Mouse (Mus musculus) stomach, embryonic 16.5 days (tissue): Measurements from ENCODE around the gene Olfr1137. TPM values are rescaled to one million over a fixed set of nuclear protein-coding genes. Genes with fewer than 3 reads are reported as not detected.

Experiments used
- ATAC-seq: fragments of 200-750 bp; cut with Nextera tagmentation; 2 replicates; pipeline ENCODE4 v1.8.0; 2017; ENCODE audit warnings: moderate number of reproducible peaks, moderate TSS enrichment; ENCODE audit not compliant: insufficient read depth, low FRiP score
- H3K27ac ChIP-seq: fragments of 300-500 bp; sonication (generic); 2 replicates; pipeline ENCODE4 v1.5.1; 2014; ENCODE audit warnings: low read length
- H3K27me3 ChIP-seq: fragments of 300-500 bp; sonication (generic); 2 replicates; pipeline ENCODE4 v1.6.1; 2014; ENCODE audit warnings: low read length, control low read depth, mixed read lengths; ENCODE audit not compliant: control insufficient read depth, insufficient read depth
- H3K36me3 ChIP-seq: fragments of 300-500 bp; sonication (generic); 2 replicates; pipeline ENCODE4 v1.6.1; 2014; ENCODE audit warnings: low read length; ENCODE audit not compliant: control insufficient read depth, insufficient read depth
- H3K4me1 ChIP-seq: fragments of 300-500 bp; sonication (generic); 2 replicates; pipeline ENCODE4 v1.6.1; 2014; ENCODE audit warnings: low read length, control low read depth, mixed read lengths; ENCODE audit not compliant: control insufficient read depth, insufficient read depth
- H3K4me2 ChIP-seq: fragments of 300-500 bp; sonication (generic); 2 replicates; pipeline ENCODE4 v1.6.1; 2014; ENCODE audit warnings: low read depth, low read length, mixed read lengths
- H3K4me3 ChIP-seq: fragments of 300-500 bp; sonication (generic); replicated peaks from 2 replicates; pipeline ENCODE4 v1.5.1; 2014; ENCODE audit warnings: mild to moderate bottlenecking, low read length
- H3K9ac ChIP-seq: fragments of 300-500 bp; sonication (generic); 2 replicates; pipeline ENCODE4 v1.6.1; 2014; ENCODE audit warnings: low read length
- H3K9me3 ChIP-seq: fragments of 300-500 bp; sonication (generic); replicated peaks from 2 replicates; pipeline ENCODE4 v1.6.1; 2016; ENCODE audit warnings: low read length, control low read depth; ENCODE audit not compliant: control insufficient read depth
- whole genome bisulfite sequencing: fragments of 180-500 bp; shearing (Covaris S2); extraction: QIAGEN DNeasy Blood & Tissue Kit; methylation state at CpG from one replicate; pipeline ENCODE4 v1.1.7; 2014; 5-methylcytosine and 5-hydroxymethylcytosine counted together
- polyA plus RNA-seq: library from polyadenylated mRNA; unstranded; fragments of >200 nt; fragmentation: Nextera tagmentation; extraction: Ambion mirVana; gene quantifications from 2 replicates; pipeline ENCODE4 v1.2.1, GENCODE M21; 2015

Gene Olfr1137
- polyA plus RNA-seq, result not detected in 2 replicates

- Histone ChIP-seq H3K4me3 (no peak within 1 kb of the TSS), H3K4me2 (no peak within 1 kb of the TSS), H3K27ac (no peak within 1 kb of the TSS), H3K9me3 (no peaks in the 10 kb centered on the region), H3K27me3 (no peaks in the 10 kb centered on the region), H3K9ac (no peak within 1 kb of the TSS), H3K36me3 (no peaks in the 10 kb centered on the region), H3K4me1 (no peaks in the 10 kb centered on the region)
- ATAC-seq, result no peak
Observed at GRCm38 (mm10) chr2:87713079-87713478, at the start of gene Olfr1137. Gene Olfr1137, minus strand, starts transcription at chr2:87713179.

GRCm38 (mm10) chr2:87753891-87754290 is 40.9 kb upstream of the Olfr1137 start, which contains the start of gene Olfr1141:
Gene Olfr1141, minus strand, starts transcription at chr2:87753991.
- H3K4me3 ChIP-seq, result no peak within 1 kb of the TSS
- H3K4me2 ChIP-seq, result no peak within 1 kb of the TSS
- no peaks in the 10 kb centered on the region for H3K4me1 ChIP-seq
- H3K27me3 ChIP-seq, result no peaks in the 10 kb centered on the region
- WGBS, result 89% methylated on average over 1 of the region's 1 CpGs
- H3K27ac ChIP-seq, result no peak within 1 kb of the TSS
- H3K36me3 ChIP-seq, result no peaks in the 10 kb centered on the region
- no peaks in the 10 kb centered on the region for H3K9me3 ChIP-seq
- no peak within 1 kb of the TSS for H3K9ac ChIP-seq
- no peak for ATAC-seq

GRCm38 (mm10) chr2:87743452-87743851 is 30.5 kb upstream of the Olfr1137 start, which contains the start of gene Olfr1140:
Gene Olfr1140, plus strand, starts transcription at chr2:87743752.
- H3K4me2 ChIP-seq, result no peak within 1 kb of the TSS
- WGBS, result 78% methylated on average over 3 of the region's 3 CpGs
- no peak within 1 kb of the TSS for H3K4me3 ChIP-seq
- no peak within 1 kb of the TSS for H3K9ac ChIP-seq
- no peak within 1 kb of the TSS for H3K27ac ChIP-seq
- no peaks in the 10 kb centered on the region for H3K9me3 ChIP-seq
- ATAC-seq, result no peak
- H3K36me3 ChIP-seq, result no peaks in the 10 kb centered on the region
- no peaks in the 10 kb centered on the region for H3K27me3 ChIP-seq
- H3K4me1 ChIP-seq, result no peaks in the 10 kb centered on the region

- H3K4me3 ChIP-seq, result no peak within 1 kb of the TSS
- H3K4me1 ChIP-seq, result no peaks in the 10 kb centered on the region
- ATAC-seq, result no peak
- H3K27ac ChIP-seq, result no peak within 1 kb of the TSS
- no peaks in the 10 kb centered on the region for H3K9me3 ChIP-seq
- H3K9ac ChIP-seq, result no peak within 1 kb of the TSS
- 84% methylated on average over 1 of the region's 1 CpGs for WGBS
- no peak within 1 kb of the TSS for H3K4me2 ChIP-seq
- H3K27me3 ChIP-seq, result no peaks in the 10 kb centered on the region
- no peaks in the 10 kb centered on the region for H3K36me3 ChIP-seq
Observed at GRCm38 (mm10) chr2:87739878-87740277, 26.9 kb upstream of the Olfr1137 start, which contains the start of gene Olfr1138. Gene Olfr1138, minus strand, starts transcription at chr2:87739978.

- Histone ChIP-seq H3K9me3 (no peaks in the 10 kb centered on the region), H3K4me2 (no peak within 1 kb of the TSS), H3K4me1 (no peaks in the 10 kb centered on the region), H3K4me3 (no peak within 1 kb of the TSS), H3K9ac (no peak within 1 kb of the TSS), H3K27ac (no peak within 1 kb of the TSS), H3K36me3 (no peaks in the 10 kb centered on the region), H3K27me3 (no peaks in the 10 kb centered on the region)
- ATAC-seq, result no peak
Observed at GRCm38 (mm10) chr2:87693847-87694246, 19.1 kb downstream of the Olfr1137 start, which contains the start of gene Olfr1136. Gene Olfr1136, minus strand, starts transcription at chr2:87693947.

GRCm38 (mm10) chr2:87673564-87673963 is 39.4 kb downstream of the Olfr1137 start, which contains the start of gene Olfr1135:
Gene Olfr1135, minus strand, starts transcription at chr2:87673664.
- ATAC-seq, result no peak
- Histone ChIP-seq H3K36me3 (no peaks in the 10 kb centered on the region), H3K9ac (no peak within 1 kb of the TSS), H3K27ac (no peak within 1 kb of the TSS), H3K9me3 (no peaks in the 10 kb centered on the region), H3K4me1 (no peaks in the 10 kb centered on the region), H3K4me2 (no peak within 1 kb of the TSS), H3K4me3 (no peak within 1 kb of the TSS), H3K27me3 (no peaks in the 10 kb centered on the region)
- 13% methylated on average over 1 of the region's 1 CpGs for WGBS

Other genes with a start within 250 kb of the Olfr1137 start
- gene Pramel7, start 216.1 kb downstream of the Olfr1137 start, polyA plus RNA-seq, result not detected in 2 replicates
- gene Pramel6, start 206.6 kb downstream of the Olfr1137 start, polyA plus RNA-seq, result not detected in 2 replicates
- gene Olfr153, start 181.4 kb downstream of the Olfr1137 start, polyA plus RNA-seq, result not detected in 2 replicates
- not detected in 2 replicates for gene Olfr1128, start 167.6 kb downstream of the Olfr1137 start, polyA plus RNA-seq
- gene Olfr1129, start 139.3 kb downstream of the Olfr1137 start, polyA plus RNA-seq, result not detected in 2 replicates
- gene Olfr1130, start 107.0 kb downstream of the Olfr1137 start, polyA plus RNA-seq, result not detected in 2 replicates
- not detected in 2 replicates for gene Olfr1131, start 86.1 kb downstream of the Olfr1137 start, polyA plus RNA-seq
- not detected in 2 replicates for gene Olfr1132, start 75.6 kb downstream of the Olfr1137 start, polyA plus RNA-seq
- gene Olfr1133, start 65.8 kb downstream of the Olfr1137 start, polyA plus RNA-seq, result not detected in 2 replicates
- not detected in 2 replicates for gene Olfr1134, start 54.7 kb downstream of the Olfr1137 start, polyA plus RNA-seq
- gene Olfr1135, start 39.5 kb downstream of the Olfr1137 start, polyA plus RNA-seq, result not detected in 2 replicates
- gene Olfr1136, start 19.2 kb downstream of the Olfr1137 start, polyA plus RNA-seq, result not detected in 2 replicates
- not detected in 2 replicates for gene Olfr1138, start 26.8 kb upstream of the Olfr1137 start, polyA plus RNA-seq
- gene Olfr1140, start 30.6 kb upstream of the Olfr1137 start, polyA plus RNA-seq, result not detected in 2 replicates
- not detected in 2 replicates for gene Olfr1141, start 40.8 kb upstream of the Olfr1137 start, polyA plus RNA-seq
- not detected in 2 replicates for gene Olfr152, start 66.3 kb upstream of the Olfr1137 start, polyA plus RNA-seq
- gene Olfr1143, start 87.4 kb upstream of the Olfr1137 start, polyA plus RNA-seq, result not detected in 2 replicates
- gene Olfr1145, start 96.6 kb upstream of the Olfr1137 start, polyA plus RNA-seq, result not detected in 2 replicates
- not detected in 2 replicates for gene Olfr1148, start 117.4 kb upstream of the Olfr1137 start, polyA plus RNA-seq
- not detected in 2 replicates for gene Olfr1150-ps1, start 130.8 kb upstream of the Olfr1137 start, polyA plus RNA-seq
- gene Olfr1151, start 142.7 kb upstream of the Olfr1137 start, polyA plus RNA-seq, result not detected in 2 replicates
- gene Olfr1152, start 153.3 kb upstream of the Olfr1137 start, polyA plus RNA-seq, result not detected in 2 replicates
- not detected in 2 replicates for gene Olfr1153, start 181.8 kb upstream of the Olfr1137 start, polyA plus RNA-seq
- not detected in 2 replicates for gene Olfr1154, start 192.0 kb upstream of the Olfr1137 start, polyA plus RNA-seq
- not detected in 2 replicates for gene Olfr1155, start 232.0 kb upstream of the Olfr1137 start, polyA plus RNA-seq
- gene Olfr1156, start 239.9 kb upstream of the Olfr1137 start, polyA plus RNA-seq, result not detected in 2 replicates